Mouse (Mus musculus) gastrocnemius, postnatal 25 days (tissue): ENCODE measurements around the gene Mrps18b. TPM values are rescaled to one million over a fixed set of nuclear protein-coding genes. Genes with fewer than 3 reads are reported as not detected.

ENCODE experiments used
- DNase-seq: peaks from one replicate; pipeline ENCODE4 v3.0.0; 2022
- total RNA-seq, 2 experiments: library from RNA; stranded (reverse); gene quantifications; 1 replicate in 1 of 2; 2 replicates in 1 of 2; pipeline ENCODE4 v1.2.3; 2021

Gene Mrps18b
- total RNA-seq, 2 experiments from 2014 or later = 52.8 to 59.6 TPM

GRCm38 (mm10) chr17:35918276-35919059 is 2.3 kb upstream of the Mrps18b start:
- DNase-seq = peak; percentile 40

- DNase-seq = no peak
Measured at GRCm38 (mm10) chr17:35917463-35918251, 1.5 kb upstream of the Mrps18b start.

GRCm38 (mm10) chr17:35917143-35917462 is 914 bp upstream of the Mrps18b start:
- DNase-seq = peak; percentile 60

- DNase-seq = no peak
Measured at GRCm38 (mm10) chr17:35915538-35916296, 472 bp downstream of the Mrps18b start.

GRCm38 (mm10) chr17:35914975-35915374 is 1.2 kb downstream of the Mrps18b start:
- DNase-seq = no peak

- DNase-seq = peak; percentile 89
Measured at GRCm38 (mm10) chr17:35909919-35910369, 6.2 kb downstream of the Mrps18b start, which contains the start of gene Atat1. Gene Atat1, minus strand, starts transcription at chr17:35910075.

- DNase-seq = no peak
Measured at GRCm38 (mm10) chr17:35909186-35909918, 6.8 kb downstream of the Mrps18b start.

- DNase-seq = no peak
Measured at GRCm38 (mm10) chr17:35907609-35908008, 8.6 kb downstream of the Mrps18b start.

GRCm38 (mm10) chr17:35905587-35905986 is 10.6 kb downstream of the Mrps18b start:
- DNase-seq = no peak

GRCm38 (mm10) chr17:35903992-35904355 is 12.2 kb downstream of the Mrps18b start:
- no peak for DNase-seq

GRCm38 (mm10) chr17:35903343-35903991 is 12.7 kb downstream of the Mrps18b start:
- DNase-seq = no peak

- no peak for DNase-seq
Measured at GRCm38 (mm10) chr17:35900636-35901035, 15.6 kb downstream of the Mrps18b start.

GRCm38 (mm10) chr17:35897644-35898573 is 18.3 kb downstream of the Mrps18b start:
- DNase-seq = no peak

GRCm38 (mm10) chr17:35896781-35897643 is 19.2 kb downstream of the Mrps18b start, which contains the start of gene 2310061I04Rik:
Gene 2310061I04Rik, minus strand, starts transcription at chr17:35897431.
- peak; percentile 94 for DNase-seq

GRCm38 (mm10) chr17:35887725-35888124 is 28.5 kb downstream of the Mrps18b start:
- DNase-seq = no peak

- no peak for DNase-seq
Measured at GRCm38 (mm10) chr17:35883777-35884176, 32.4 kb downstream of the Mrps18b start.

GRCm38 (mm10) chr17:35882924-35883323 is 33.3 kb downstream of the Mrps18b start:
- no peak for DNase-seq

- DNase-seq = peak; percentile 93
Measured at GRCm38 (mm10) chr17:35879245-35880057, 36.7 kb downstream of the Mrps18b start, which contains the start of gene Dhx16. Gene Dhx16, plus strand, starts transcription at chr17:35879819.
